Mouse (Mus musculus) embryonic facial prominence, embryonic 11.5 days (tissue): Measurements from ENCODE around the gene Lrrc42. TPM values are rescaled to one million over a fixed set of nuclear protein-coding genes. Genes with fewer than 3 reads are reported as not detected.

Source experiments
- ATAC-seq: fragments of 200-750 bp; cut with Nextera tagmentation; replicated peaks from 2 replicates; pipeline ENCODE4 v1.8.0; 2017; ENCODE audit warnings: low read depth; ENCODE audit not compliant: insufficient number of reproducible peaks, low FRiP score, low TSS enrichment
- DNase-seq: peaks from one replicate; pipeline ENCODE4 v3.0.0-alpha.2; 2015; ENCODE audit warnings: low spot score
- H3K27ac ChIP-seq: fragments of 300-500 bp; sonication (generic); replicated peaks from 2 replicates; pipeline ENCODE4 v1.5.1; 2014; ENCODE audit warnings: mild to moderate bottlenecking, low read depth, low read length, control low read depth
- H3K27me3 ChIP-seq: fragments of 300-500 bp; sonication (generic); 2 replicates; pipeline ENCODE4 v1.6.1; 2014; ENCODE audit warnings: mild to moderate bottlenecking, low read length, moderate library complexity, mixed read lengths; ENCODE audit not compliant: control insufficient read depth, insufficient read depth
- H3K36me3 ChIP-seq: fragments of 300-500 bp; sonication (generic); replicated peaks from 2 replicates; pipeline ENCODE4 v1.6.1; 2014; ENCODE audit warnings: low read depth, mild to moderate bottlenecking, low read length, moderate library complexity, mixed read lengths; ENCODE audit not compliant: control insufficient read depth, insufficient read depth
- H3K4me1 ChIP-seq: fragments of 300-500 bp; sonication (generic); 2 replicates; pipeline ENCODE4 v1.6.1; 2014; ENCODE audit warnings: low read length, mixed read lengths; ENCODE audit not compliant: control insufficient read depth, insufficient read depth
- H3K4me2 ChIP-seq: fragments of 300-500 bp; sonication (generic); 2 replicates; pipeline ENCODE4 v1.6.1; 2014; ENCODE audit warnings: low read depth, mild to moderate bottlenecking, control low read depth, low read length, moderate library complexity
- H3K4me3 ChIP-seq: fragments of 300-500 bp; sonication (generic); 2 replicates; pipeline ENCODE4 v1.5.1; 2014; ENCODE audit warnings: low read depth, low read length, control low read depth
- H3K9ac ChIP-seq: fragments of 300-500 bp; sonication (generic); replicated peaks from 2 replicates; pipeline ENCODE4 v1.6.1; 2014; ENCODE audit warnings: mild to moderate bottlenecking, control low read depth, low read length
- H3K9me3 ChIP-seq: fragments of 300-500 bp; sonication (generic); replicated peaks from 2 replicates; pipeline ENCODE4 v1.6.1; 2016; ENCODE audit warnings: mild to moderate bottlenecking, low read length, inconsistent platforms, mixed read lengths; ENCODE audit not compliant: control insufficient read depth
- WGBS: fragments of 180-500 bp; shearing (Covaris S2); extraction: QIAGEN DNeasy Blood & Tissue Kit; methylation state at CpG from one replicate; pipeline ENCODE4 v1.1.7; 2014; 5-methylcytosine and 5-hydroxymethylcytosine counted together
- polyA plus RNA-seq: library from polyadenylated mRNA; unstranded; fragments of >200 nt; fragmentation: Nextera tagmentation; extraction: Ambion mirVana; gene quantifications from 2 replicates; pipeline ENCODE4 v1.2.1, GENCODE M21; 2014

Gene Lrrc42
- polyA plus RNA-seq, 1 experiment from 2014 or later: 101 TPM

- Histone ChIP-seq H3K27me3 (no peaks in the 10 kb centered on the region), H3K27ac (no peak overlapping the region), H3K9me3 (no peaks in the 10 kb centered on the region), H3K4me1 (no peaks in the 10 kb centered on the region), H3K9ac (no peak overlapping the region), H3K36me3 (no peaks in the 10 kb centered on the region; the same call in 1 of the 2 replicates), H3K4me3 (no peak overlapping the region), H3K4me2 (no peak overlapping the region)
- no peak for ATAC-seq
- WGBS: 82% methylated on average over 1 of the region's 1 CpGs
- DNase-seq: no peak
These were observed 7.3 kb downstream of the Lrrc42 start for GRCm38 (mm10) chr4:107246040-107246439.

GRCm38 (mm10) chr4:107245368-107245767 lies 8.0 kb downstream of the Lrrc42 start:
- H3K27me3 ChIP-seq: no peaks in the 10 kb centered on the region
- H3K36me3 ChIP-seq: peaks cover 2% of the 10 kb centered on the region
- no peaks in the 10 kb centered on the region for H3K9me3 ChIP-seq
- no peak overlapping the region for H3K4me2 ChIP-seq
- H3K4me1 ChIP-seq: no peaks in the 10 kb centered on the region
- no peak for ATAC-seq
- H3K9ac ChIP-seq: no peak overlapping the region
- no peak overlapping the region for H3K4me3 ChIP-seq
- H3K27ac ChIP-seq: no peak overlapping the region
- WGBS: 73% methylated on average over 2 of the region's 2 CpGs
- no peak for DNase-seq

- H3K27me3 ChIP-seq: no peaks in the 10 kb centered on the region
- 81% methylated on average over 6 of the region's 6 CpGs for WGBS
- no peaks in the 10 kb centered on the region for H3K4me1 ChIP-seq
- ATAC-seq (no peak), DNase-seq (no peak)
- no peak overlapping the region for H3K4me2 ChIP-seq
- no peaks in the 10 kb centered on the region for H3K9me3 ChIP-seq
- no peak overlapping the region for H3K4me3 ChIP-seq
- H3K27ac ChIP-seq: no peak overlapping the region
- H3K9ac ChIP-seq: no peak overlapping the region
- peaks cover 2% of the 10 kb centered on the region for H3K36me3 ChIP-seq
These were observed 9.7 kb downstream of the Lrrc42 start for GRCm38 (mm10) chr4:107243365-107244333.

- DNase-seq (no peak), ATAC-seq (no peak)
- Histone ChIP-seq H3K27me3 (no peaks in the 10 kb centered on the region), H3K27ac (no peak overlapping the region), H3K9me3 (no peaks in the 10 kb centered on the region), H3K4me2 (no peak overlapping the region), H3K4me1 (no peaks in the 10 kb centered on the region), H3K9ac (no peak overlapping the region), H3K4me3 (no peak overlapping the region), H3K36me3 (peaks cover 2% of the 10 kb centered on the region)
- WGBS: 90% methylated on average over 6 of the region's 6 CpGs
These were observed 13.1 kb downstream of the Lrrc42 start for GRCm38 (mm10) chr4:107240196-107240595.

- DNase-seq (no peak), ATAC-seq (no peak)
- H3K36me3 ChIP-seq: peaks cover 2% of the 10 kb centered on the region; the same call in 1 of the 2 replicates
- H3K4me2 ChIP-seq: no peak overlapping the region
- H3K4me3 ChIP-seq: no peak overlapping the region
- H3K4me1 ChIP-seq: no peaks in the 10 kb centered on the region
- H3K9ac ChIP-seq: no peak overlapping the region
- 99% methylated on average over 2 of the region's 2 CpGs for WGBS
- no peaks in the 10 kb centered on the region for H3K27me3 ChIP-seq
- H3K27ac ChIP-seq: no peak overlapping the region
- H3K9me3 ChIP-seq: no peaks in the 10 kb centered on the region
These were observed 15.1 kb downstream of the Lrrc42 start for GRCm38 (mm10) chr4:107238253-107238652.

- no peaks in the 10 kb centered on the region; the same call in none of the 2 replicates for H3K36me3 ChIP-seq
- no peak overlapping the region for H3K4me2 ChIP-seq
- H3K27me3 ChIP-seq: no peaks in the 10 kb centered on the region
- 79% methylated on average over 3 of the region's 3 CpGs for WGBS
- no peak overlapping the region for H3K27ac ChIP-seq
- H3K4me3 ChIP-seq: no peak overlapping the region
- ATAC-seq (no peak), DNase-seq (no peak)
- H3K4me1 ChIP-seq: no peaks in the 10 kb centered on the region
- no peak overlapping the region for H3K9ac ChIP-seq
- no peaks in the 10 kb centered on the region for H3K9me3 ChIP-seq
These were observed 21.1 kb downstream of the Lrrc42 start for GRCm38 (mm10) chr4:107232219-107232618.

- no peak overlapping the region for H3K4me3 ChIP-seq
These were observed 27.0 kb downstream of the Lrrc42 start for GRCm38 (mm10) chr4:107226313-107226712.

More at GRCm38 (mm10) chr4:107226313-107226712, 27.0 kb downstream of the Lrrc42 start:
- no peaks in the 10 kb centered on the region for H3K9me3 ChIP-seq
- WGBS: 72% methylated on average over 2 of the region's 2 CpGs
- DNase-seq (no peak), ATAC-seq (no peak)
- no peaks in the 10 kb centered on the region for H3K4me1 ChIP-seq
- no peak overlapping the region for H3K4me2 ChIP-seq
- no peak overlapping the region for H3K9ac ChIP-seq
- H3K27ac ChIP-seq: no peak overlapping the region
- no peaks in the 10 kb centered on the region for H3K27me3 ChIP-seq
- H3K36me3 ChIP-seq: no peaks in the 10 kb centered on the region; the same call in 1 of the 2 replicates
